Mouse (Mus musculus) fibroblast of lung, adult 2 months (primary cell): ENCODE measurements around the gene Gm28047.
"Not testable (repeated sequence)": the region's sequence is repeated elsewhere in the genome, so short reads cannot be mapped to it uniquely, and the experiment has no call there.

Experiments used
- DNase-seq: peaks from one replicate; pipeline ENCODE4 v3.0.0-alpha.2; 2011; ENCODE audit warnings: low read depth

Gm28047 gene

DNA sequence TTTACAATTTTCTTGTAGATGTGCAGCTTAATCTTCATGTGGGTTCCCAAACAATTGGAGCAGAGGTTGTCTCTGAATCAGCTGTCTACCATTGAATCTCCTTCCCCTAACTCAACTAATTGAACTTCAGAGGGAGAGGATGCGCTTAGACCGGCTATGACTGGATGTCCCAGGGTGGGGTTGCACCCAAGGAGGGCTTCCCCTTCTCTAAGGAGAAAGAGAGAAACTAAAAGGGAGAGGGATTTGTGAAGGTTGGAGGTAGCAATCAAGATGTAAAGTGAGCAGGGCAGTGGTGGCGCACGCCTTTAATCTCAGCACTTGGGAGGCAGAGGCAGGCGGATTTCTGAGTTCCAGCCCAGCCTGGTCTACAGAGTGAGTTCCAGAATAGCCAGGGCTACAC is 5.4 kb downstream of the Gm28047 start:
- no peak for DNase-seq

DNA sequence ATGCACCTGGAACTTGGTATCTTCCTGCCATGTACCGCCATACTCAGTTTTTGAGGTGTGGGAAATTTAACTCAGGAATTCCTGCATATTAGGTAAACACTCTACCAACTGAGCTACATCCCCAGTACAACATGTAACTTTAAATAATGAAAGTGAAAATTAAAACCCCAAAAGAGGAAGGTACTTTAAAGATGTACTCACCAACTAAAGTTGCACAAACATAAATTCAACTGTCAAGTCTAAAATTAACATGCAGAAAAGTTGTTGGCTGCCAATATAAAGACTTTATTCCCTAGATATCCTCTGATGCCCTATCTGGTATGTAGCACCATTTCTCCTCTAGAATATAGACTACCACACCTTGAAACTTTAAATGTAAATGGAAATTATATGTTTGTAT is 7.2 kb downstream of the Gm28047 start:
- no peak for DNase-seq

- no peak for DNase-seq
These were observed 8.7 kb downstream of the Gm28047 start for GRCm38 (mm10) chr15:102616174-102616573.

- DNase-seq, result no peak
These were observed 10.6 kb downstream of the Gm28047 start for GRCm38 (mm10) chr15:102614224-102614623.

DNA sequence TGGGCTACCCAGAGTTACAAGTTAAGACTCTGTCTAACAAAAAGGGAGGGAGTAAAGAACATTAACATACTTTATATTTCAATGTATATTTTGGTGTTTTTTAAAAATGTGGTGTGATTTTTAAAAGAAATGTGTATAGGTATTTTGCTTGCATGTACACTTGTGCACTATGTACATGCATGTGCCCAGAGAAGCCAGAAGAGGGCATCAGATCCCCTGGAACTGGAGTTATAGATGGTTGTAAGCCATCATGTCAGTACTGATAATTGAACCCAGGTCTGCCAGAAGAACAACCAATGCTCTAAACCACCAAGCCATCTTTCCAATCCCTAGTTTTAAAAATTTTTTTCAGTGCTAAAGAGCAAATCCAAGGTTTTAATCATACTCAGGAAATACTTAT is 11.9 kb downstream of the Gm28047 start:
- no peak for DNase-seq

DNA sequence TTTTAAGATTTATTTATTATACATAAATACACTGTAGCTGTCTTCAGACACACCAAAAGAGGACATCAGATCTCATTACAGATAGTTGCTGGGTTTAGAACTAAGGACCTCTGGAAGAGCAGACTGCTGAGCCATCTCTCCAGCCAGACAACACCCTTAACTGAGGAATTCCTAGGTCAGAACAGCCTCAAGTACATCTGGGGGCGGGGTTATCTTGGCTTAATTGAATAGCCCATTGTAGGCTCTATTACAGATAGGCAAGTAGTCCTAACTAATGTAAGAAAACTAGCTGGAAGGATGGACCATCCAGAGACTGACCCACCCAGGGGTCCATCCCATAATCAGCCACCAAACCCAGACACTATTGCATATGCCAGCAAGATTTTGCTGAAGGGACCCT is 16.3 kb downstream of the Gm28047 start:
- DNase-seq, result not testable (repeated sequence)

DNA sequence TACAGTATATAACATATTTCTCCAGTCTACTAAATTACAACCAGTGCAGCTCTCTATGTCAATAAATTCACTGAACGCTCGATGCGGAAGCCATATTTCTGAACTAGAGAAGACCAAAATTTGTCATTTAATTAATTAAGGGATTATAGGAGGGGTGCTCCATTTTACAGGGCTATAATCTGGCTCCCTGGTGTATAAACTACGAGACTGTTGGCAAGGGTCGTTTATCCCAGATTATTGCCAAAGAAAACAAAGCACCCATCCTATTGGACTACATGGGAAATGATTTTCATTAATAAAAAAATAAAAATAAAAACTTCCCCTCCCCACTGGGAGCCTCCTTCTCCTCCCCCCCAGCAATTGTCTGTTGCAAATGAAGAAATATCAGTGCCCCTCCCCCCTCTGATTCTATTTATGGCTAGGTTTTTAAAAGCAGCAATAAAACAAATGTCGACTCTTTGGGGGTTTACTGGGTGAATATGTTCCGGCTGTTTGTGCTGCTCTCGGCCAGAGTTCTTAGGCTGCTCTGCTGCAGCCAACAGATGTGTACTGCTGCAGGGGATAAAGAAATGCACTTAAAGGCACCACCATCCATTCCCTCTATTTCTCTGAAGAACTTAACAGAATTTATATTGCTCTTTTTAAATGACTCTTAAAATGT is 30.7 kb downstream of the Gm28047 start:
- DNase-seq, result no peak

DNA sequence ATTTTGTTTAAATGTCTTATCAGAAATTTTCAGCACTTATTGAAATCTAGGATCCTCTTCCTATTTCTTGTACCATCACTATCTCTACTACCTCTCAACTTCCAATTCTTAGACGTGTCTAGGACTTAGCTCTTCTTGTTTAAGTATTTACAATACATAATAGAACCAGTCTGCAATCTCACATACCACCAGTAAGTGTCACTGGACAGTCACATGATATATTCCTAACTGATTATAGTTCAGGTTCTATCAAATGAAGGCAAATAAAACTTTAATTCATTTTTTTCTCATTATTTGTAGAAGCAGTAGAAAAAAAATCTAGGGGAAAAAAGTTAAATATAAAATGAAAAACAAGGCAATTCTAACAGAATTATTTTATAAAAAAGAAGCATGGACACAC is 32.2 kb downstream of the Gm28047 start:
- no peak for DNase-seq

- DNase-seq, result no peak
These were observed 34.3 kb downstream of the Gm28047 start for GRCm38 (mm10) chr15:102590567-102590966.

GRCm38 (mm10) chr15:102589826-102590225 is 35.0 kb downstream of the Gm28047 start:
- no peak for DNase-seq

GRCm38 (mm10) chr15:102585501-102585900 is 39.4 kb downstream of the Gm28047 start:
- no peak for DNase-seq

GRCm38 (mm10) chr15:102583708-102584383 is 41.0 kb downstream of the Gm28047 start:
- no peak for DNase-seq

DNA sequence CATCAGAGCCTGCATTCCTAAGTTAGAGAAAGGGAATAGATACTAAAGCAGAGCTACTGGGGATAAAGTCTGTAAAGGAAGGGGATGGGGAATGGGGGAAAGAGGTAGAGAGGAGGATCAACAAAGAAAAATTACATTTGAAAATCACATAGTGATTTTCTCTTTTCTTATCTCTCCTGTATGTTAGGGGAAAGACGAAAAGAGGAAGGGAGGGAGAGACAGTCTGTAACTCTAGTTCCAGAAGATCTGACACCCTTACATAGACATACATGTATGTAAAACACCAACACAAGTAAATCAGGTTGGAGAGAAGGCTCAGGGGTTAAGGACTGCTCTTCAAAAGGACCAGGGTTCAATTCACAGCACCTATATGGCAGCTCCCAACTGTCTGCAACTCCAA is 43.7 kb downstream of the Gm28047 start:
- no peak for DNase-seq

DNA sequence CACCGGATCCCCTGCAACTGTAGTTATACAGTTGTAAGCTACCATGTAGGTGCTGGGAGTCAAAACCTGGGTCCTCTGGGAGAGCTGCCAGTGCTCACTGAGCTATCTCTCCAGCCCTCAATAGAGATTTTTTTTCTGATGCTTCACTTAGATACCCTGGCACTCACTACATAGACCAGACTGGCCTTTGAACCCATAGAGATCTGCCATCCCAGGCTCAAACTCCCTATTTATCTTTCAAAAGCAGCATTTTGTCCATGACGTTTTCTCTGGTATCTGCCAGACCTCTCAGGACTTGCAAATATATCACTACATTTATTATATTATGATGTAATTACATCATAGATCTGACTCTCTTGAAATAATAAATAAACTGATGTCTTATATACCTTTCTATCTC is 46.5 kb downstream of the Gm28047 start:
- DNase-seq, result no peak

DNA sequence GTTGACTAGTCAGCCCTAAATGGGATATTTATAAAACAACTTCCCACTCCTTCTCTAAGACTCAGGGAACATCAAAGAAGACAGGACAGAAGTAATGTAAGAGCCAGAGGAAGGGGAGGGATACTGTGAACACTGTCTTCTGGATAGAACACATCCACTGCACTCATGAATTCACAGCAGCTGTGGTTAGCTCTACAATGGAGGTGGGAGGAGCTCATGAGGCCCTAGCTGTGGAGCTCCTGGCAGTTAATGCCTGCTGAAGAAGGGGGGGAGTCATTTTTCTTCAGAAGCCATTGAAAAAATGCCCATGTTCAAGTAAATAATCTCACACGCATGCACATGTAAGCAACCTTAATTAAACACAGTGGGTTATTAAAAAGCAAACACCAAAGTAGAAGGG is 47.9 kb downstream of the Gm28047 start:
- no peak for DNase-seq

DNA sequence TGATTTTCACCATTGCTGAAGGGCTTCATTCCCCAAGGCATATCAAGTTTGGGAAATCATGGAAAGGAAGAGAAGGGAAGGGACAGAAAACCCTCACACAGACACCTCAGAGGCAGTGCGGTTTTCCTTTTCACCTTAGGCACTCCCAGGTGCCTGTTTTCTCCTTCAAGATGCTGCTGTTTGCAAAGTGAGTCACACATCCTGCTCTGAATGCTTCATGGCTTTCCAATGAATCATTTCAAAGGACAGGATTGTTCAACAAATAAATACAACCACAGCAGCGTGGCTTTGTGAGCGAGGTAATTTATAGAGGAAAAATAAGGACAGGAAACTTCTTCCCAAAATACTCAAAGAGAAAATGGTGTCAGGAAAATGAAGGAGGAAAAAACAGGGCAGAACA is 52.8 kb downstream of the Gm28047 start:
- DNase-seq, result peak; percentile 51

- DNase-seq, result no peak
These were observed 57.0 kb downstream of the Gm28047 start for GRCm38 (mm10) chr15:102567849-102568248.

DNA sequence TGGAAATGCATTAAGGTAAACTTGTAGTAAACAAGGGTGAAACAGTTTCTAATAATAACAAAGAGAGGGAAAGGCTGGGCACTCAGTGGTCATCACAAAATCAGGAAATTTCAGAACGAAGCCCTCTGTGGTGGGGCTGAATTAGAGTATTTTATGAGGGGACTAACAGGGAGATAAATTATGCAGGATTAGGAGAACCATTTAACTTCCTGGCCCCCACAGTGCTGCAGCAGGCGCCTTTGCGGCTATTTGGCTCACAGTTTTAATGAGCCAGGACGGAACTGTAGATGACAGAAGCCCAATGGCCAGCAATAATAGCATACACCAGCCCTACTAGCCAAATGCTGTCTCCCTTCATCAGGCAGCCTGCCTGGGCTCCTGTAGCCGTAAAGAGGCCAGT is 61.2 kb downstream of the Gm28047 start:
- DNase-seq, result no peak

DNA sequence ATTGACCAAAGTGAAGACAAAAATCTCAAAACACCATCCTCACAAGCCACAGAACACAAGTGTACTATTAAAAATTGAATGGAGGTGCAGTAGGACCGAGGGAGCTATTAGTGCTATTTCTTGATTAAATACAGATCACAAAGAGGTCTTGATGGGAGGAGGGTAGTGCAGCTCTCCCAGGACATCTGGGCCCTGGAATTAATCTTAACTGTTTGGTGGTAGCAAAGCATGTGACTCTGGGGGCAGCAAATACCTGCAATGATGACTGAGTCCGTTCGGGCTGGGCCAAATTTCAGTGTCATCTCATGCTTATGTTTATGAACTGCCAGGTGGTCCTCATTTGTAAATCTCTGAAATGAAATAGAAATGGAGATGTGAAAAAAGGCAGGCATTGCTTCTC is 61.8 kb downstream of the Gm28047 start:
- DNase-seq, result no peak

DNA sequence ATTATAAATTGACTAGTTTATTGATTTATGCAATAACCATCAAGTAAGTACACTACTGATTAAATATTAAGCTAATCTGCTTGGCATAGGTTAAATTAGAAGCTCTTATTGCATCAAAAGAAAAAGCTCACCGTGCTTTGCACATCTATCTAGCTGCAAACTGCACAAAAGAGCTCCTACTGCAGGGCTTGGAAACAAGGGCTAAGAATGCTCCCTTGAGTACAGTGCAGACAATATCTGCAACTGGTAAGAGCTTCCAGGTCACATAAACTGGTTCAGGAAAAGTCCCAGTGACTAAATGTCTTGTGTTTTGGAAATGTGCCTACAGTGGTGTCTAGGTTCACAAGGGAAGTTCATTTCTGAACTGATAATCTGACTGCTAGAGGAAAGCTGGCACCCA is 62.4 kb downstream of the Gm28047 start:
- no peak for DNase-seq

DNA sequence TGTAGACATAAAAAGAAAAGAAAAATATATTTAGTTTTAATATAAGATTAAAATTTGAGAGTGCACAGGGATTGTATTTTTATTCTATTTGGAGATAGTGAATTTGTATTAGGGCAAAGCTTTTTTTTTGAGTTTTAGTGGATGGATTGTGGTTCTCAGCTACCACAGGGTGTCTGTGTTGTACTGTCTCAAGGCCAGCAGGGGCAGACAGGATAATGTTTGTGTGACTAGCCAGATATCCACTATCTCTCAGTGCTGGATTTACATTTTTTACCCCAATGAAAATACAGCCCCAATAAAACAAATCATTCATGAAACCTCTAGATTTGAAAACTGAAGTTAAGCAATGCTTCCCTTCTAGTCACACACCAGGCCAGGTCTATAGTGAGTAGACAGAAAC is 67.3 kb downstream of the Gm28047 start:
- no peak for DNase-seq

GRCm38 (mm10) chr15:102555581-102555980 is 69.3 kb downstream of the Gm28047 start:
- DNase-seq, result no peak

DNA sequence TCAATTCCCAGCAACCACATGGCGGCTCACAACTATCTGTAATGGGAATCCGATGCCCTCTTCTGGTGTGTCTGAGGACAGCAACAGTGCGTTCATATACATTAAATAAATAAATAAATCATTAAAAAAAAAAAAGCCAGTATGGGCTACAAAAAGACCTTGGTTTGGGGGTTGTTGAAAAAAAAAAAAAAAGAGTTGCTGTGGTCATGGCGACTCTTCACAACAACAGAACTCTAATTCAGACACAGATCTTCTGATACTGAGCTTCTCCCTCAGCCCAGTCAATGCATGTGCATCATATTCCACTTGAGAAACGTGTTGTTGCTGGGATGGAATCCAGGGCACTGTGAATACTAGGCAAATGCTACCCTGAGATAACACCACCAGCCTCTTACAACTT is 72.3 kb downstream of the Gm28047 start:
- no peak for DNase-seq

- no peak for DNase-seq
These were observed 77.4 kb downstream of the Gm28047 start for GRCm38 (mm10) chr15:102547478-102547877.
